Mouse (Mus musculus): ENCODE data around the gene Lum. TPM values are rescaled to one million over a fixed set of nuclear protein-coding genes. Genes with fewer than 3 reads are reported as not detected.

Lum gene
- polyA plus RNA-seq (2012; rRNA removed), result 11.3 and 18.2 TPM in 2 replicates
- polyA plus RNA-seq (2014; fragmentation: Nextera tagmentation; extraction: Ambion mirVana), result 28.5 and 31.7 TPM in 2 replicates

DNA sequence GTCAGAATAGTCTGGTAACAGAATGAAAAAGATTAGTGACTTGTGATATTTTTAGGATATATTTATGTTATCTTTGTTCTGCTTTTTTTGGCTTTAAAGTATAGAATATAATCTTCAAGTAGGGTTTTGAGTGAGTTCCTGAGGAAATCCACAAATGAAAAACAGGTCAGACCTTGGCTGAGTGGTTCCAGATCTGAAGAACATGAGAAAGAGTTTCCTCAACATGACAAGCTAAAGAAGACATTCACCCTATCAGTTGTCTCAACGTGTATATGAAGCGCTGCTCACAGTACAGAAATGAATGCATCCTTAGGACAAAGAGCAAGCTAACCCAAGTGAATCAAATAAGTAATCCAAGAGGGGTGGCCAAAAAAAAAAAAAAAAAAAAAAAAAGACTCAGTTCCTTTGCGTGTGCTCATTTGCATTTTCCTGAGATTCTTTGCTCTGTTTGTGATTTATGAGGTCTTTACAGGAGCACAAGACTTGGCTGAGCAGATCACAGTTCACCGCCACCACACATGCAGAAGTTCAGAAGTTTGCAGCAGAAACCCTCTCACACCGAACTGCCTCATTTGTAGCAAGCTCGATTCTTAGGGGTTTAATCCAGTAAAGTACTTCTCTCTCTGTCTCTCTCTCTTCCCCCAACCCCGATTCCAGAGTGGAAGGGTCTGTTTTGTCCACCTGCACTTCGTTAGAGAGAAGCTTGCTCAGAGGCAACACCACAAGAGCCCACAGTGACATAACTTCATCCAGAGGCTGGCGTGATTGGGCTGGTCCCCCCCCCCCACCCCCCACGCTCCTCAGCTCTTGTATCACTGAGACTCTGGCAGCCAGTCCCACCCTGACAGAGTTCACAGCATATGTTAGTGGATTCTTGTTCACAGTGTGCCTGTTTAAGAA is at the start of gene Lum:
Lum (plus strand) TSS at position 172 of the 900 bp plus-strand sequence.
- Histone ChIP-seq H3K27ac (no peak within 1 kb of the TSS), H3K9me3 (ENCODE audit: control insufficient read depth, low read length) (no peaks in the 10 kb centered on the region), H3K4me2 (ENCODE audit: low read depth) (no peak within 1 kb of the TSS), H3K4me1 (replicated peaks; ENCODE audit: control insufficient read depth in 2 of 2, insufficient read depth in 2 of 2, low read length in 1 of 2) (no peaks in the 10 kb centered on the region), H3K9ac (replicated peaks) (no peak within 1 kb of the TSS), H3K27me3 (ENCODE audit: control insufficient read depth, insufficient read depth, low read length) (no peaks in the 10 kb centered on the region), H3K36me3 (replicated peaks; ENCODE audit: control insufficient read depth, insufficient read depth, low read depth) (no peaks in the 10 kb centered on the region), H3K4me3 (ENCODE audit: insufficient read depth in 1 of 2, low read depth in 2 of 2, low read length in 2 of 2) (no peak within 1 kb of the TSS)
- TF ChIP-seq EP300 (IDR thresholded peaks at IDR 0.05; ENCODE audit: low read depth) (no peak), CTCF (IDR thresholded peaks at IDR 0.05; ENCODE audit: low read depth) (no peak)
- ATAC-seq (ENCODE audit: insufficient read depth) (no peak), DNase-seq (ENCODE audit: low read depth in 3 of 3, low spot score in 3 of 3) (no peak)
- WGBS (ENCODE audit: insufficient replicate concordance), result 51% methylated on average over 10 of the region's 10 CpGs

DNA sequence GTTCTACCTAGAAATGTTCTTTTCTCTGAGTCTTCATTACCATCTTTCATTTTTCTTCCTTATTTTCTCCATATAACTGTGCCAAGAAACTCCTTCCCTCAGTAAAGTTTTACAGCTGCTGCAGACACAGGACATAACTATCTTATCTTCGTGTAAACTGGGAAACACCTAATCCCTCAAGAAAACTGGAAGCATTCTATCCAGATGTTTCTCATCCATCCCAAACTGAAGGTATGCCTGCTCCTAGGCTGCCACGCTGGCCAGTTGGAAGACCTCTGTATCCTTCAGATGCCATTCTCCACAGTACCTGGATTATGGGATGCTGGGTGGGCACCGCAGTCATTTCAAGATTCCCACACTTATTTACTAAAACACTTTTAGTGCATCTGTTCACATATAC is 41.6 kb upstream of the Lum start:
- Histone ChIP-seq H3K4me3 (ENCODE audit: insufficient read depth in 1 of 2, low read depth in 2 of 2, low read length in 2 of 2) (no peak overlapping the region), H3K36me3 (replicated peaks; ENCODE audit: control insufficient read depth, insufficient read depth, low read depth) (no peaks in the 10 kb centered on the region), H3K4me1 (replicated peaks; ENCODE audit: control insufficient read depth in 2 of 2, insufficient read depth in 2 of 2, low read length in 1 of 2) (no peaks in the 10 kb centered on the region), H3K27ac (no peak overlapping the region), H3K9ac (replicated peaks) (no peak overlapping the region), H3K4me2 (ENCODE audit: low read depth) (no peak overlapping the region), H3K27me3 (ENCODE audit: control insufficient read depth, insufficient read depth, low read length) (no peaks in the 10 kb centered on the region), H3K9me3 (ENCODE audit: control insufficient read depth, low read length) (no peaks in the 10 kb centered on the region)
- DNase-seq (ENCODE audit: low read depth in 3 of 3, low spot score in 3 of 3) (no peak), ATAC-seq (ENCODE audit: insufficient read depth) (no peak)
- WGBS (ENCODE audit: insufficient replicate concordance), result 64% methylated on average over 3 of the region's 3 CpGs
- TF ChIP-seq EP300 (IDR thresholded peaks at IDR 0.05; ENCODE audit: low read depth) (no peak), CTCF (IDR thresholded peaks at IDR 0.05; ENCODE audit: low read depth) (no peak)

DNA sequence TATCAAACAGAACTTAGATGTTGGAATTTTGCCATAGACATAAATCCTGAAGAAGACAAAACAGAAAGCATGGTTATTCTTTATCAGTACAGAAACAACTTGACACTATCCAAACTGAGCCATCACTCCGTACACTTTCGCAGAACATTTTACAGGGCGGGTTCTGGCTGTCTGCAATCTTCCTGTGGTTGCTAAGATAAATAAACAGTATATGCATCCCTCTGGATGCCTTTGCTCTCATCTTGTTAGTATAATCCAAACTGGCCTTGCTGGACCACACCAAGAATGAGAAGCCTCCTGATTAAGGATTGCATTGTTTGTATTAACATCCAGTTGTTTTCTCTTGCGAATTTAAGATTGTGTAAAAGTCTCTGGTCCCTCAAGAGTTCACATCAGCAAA is 29.2 kb upstream of the Lum start:
- Histone ChIP-seq H3K27me3 (ENCODE audit: control insufficient read depth, insufficient read depth, low read length) (no peaks in the 10 kb centered on the region), H3K4me3 (ENCODE audit: insufficient read depth in 1 of 2, low read depth in 2 of 2, low read length in 2 of 2) (no peak overlapping the region), H3K9ac (replicated peaks) (no peak overlapping the region), H3K4me1 (replicated peaks; ENCODE audit: control insufficient read depth in 2 of 2, insufficient read depth in 2 of 2, low read length in 1 of 2) (no peaks in the 10 kb centered on the region), H3K36me3 (replicated peaks; ENCODE audit: control insufficient read depth, insufficient read depth, low read depth) (no peaks in the 10 kb centered on the region), H3K4me2 (ENCODE audit: low read depth) (no peak overlapping the region), H3K9me3 (ENCODE audit: control insufficient read depth, low read length) (no peaks in the 10 kb centered on the region), H3K27ac (no peak overlapping the region)
- ATAC-seq (ENCODE audit: insufficient read depth) (no peak), DNase-seq (ENCODE audit: low read depth in 3 of 3, low spot score in 3 of 3) (no peak)
- TF ChIP-seq EP300 (IDR thresholded peaks at IDR 0.05; ENCODE audit: low read depth) (no peak), CTCF (IDR thresholded peaks at IDR 0.05; ENCODE audit: low read depth) (no peak)
- WGBS (ENCODE audit: insufficient replicate concordance), result 55% methylated on average over 4 of the region's 4 CpGs

DNA sequence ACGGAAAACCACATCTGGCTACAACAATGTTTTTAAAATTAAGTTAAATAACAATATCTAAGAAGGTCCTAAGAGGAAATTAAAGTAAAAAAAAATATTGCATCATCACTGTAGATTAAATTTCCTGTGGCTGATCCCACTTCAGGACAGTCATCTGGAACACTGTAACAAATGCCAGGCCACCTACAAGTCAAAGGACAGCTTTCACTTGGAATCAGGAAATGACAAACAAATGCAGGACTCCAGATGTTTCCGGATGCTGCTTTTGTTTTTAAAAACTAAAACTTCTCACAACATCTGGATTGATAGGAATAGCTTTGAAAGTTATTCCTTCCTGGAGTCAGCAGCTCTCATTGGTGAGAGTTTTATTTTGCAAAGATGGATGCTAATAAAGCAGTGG is 28.0 kb upstream of the Lum start:
- H3K27ac ChIP-seq, result no peak overlapping the region
- H3K9ac ChIP-seq (replicated peaks), result no peak overlapping the region
- no peaks in the 10 kb centered on the region for H3K4me1 ChIP-seq (replicated peaks; ENCODE audit: control insufficient read depth in 2 of 2, insufficient read depth in 2 of 2, low read length in 1 of 2)
- DNase-seq (ENCODE audit: low read depth in 3 of 3, low spot score in 3 of 3) (no peak), ATAC-seq (ENCODE audit: insufficient read depth) (no peak)
- 49% methylated on average over 2 of the region's 2 CpGs for WGBS (ENCODE audit: insufficient replicate concordance)
- no peaks in the 10 kb centered on the region for H3K27me3 ChIP-seq (ENCODE audit: control insufficient read depth, insufficient read depth, low read length)
- no peak for TF ChIP-seq CTCF (IDR thresholded peaks at IDR 0.05; ENCODE audit: low read depth)
- no peak for TF ChIP-seq EP300 (IDR thresholded peaks at IDR 0.05; ENCODE audit: low read depth)
- no peak overlapping the region for H3K4me3 ChIP-seq (ENCODE audit: insufficient read depth in 1 of 2, low read depth in 2 of 2, low read length in 2 of 2)
- H3K9me3 ChIP-seq (ENCODE audit: control insufficient read depth, low read length), result no peaks in the 10 kb centered on the region
- H3K4me2 ChIP-seq (ENCODE audit: low read depth), result no peak overlapping the region
- no peaks in the 10 kb centered on the region for H3K36me3 ChIP-seq (replicated peaks; ENCODE audit: control insufficient read depth, insufficient read depth, low read depth)

DNA sequence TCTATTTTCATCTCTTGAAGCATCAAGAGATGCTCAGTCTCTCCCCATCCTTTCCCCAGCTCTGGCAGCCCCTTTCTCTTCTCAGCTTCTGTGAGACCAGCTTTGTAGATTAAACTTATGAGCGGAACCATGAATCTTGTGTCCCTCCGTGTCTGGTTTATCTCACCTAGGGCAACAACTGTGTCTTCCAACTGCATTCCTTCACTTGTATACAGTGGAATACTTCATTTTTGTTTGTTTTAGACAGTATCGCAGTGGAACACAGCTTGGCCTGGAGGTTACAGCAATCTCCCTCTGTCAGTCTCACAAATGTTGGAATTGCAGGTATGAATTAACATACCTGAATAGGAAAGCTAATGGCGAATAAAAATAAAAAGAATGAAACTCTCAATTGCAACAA is 26.7 kb upstream of the Lum start:
- H3K36me3 ChIP-seq (replicated peaks; ENCODE audit: control insufficient read depth, insufficient read depth, low read depth), result no peaks in the 10 kb centered on the region
- H3K9ac ChIP-seq (replicated peaks), result no peak overlapping the region
- H3K4me1 ChIP-seq (replicated peaks; ENCODE audit: control insufficient read depth in 2 of 2, insufficient read depth in 2 of 2, low read length in 1 of 2), result no peaks in the 10 kb centered on the region
- H3K9me3 ChIP-seq (ENCODE audit: control insufficient read depth, low read length), result no peaks in the 10 kb centered on the region
- H3K4me2 ChIP-seq (ENCODE audit: low read depth), result no peak overlapping the region
- no peak overlapping the region for H3K4me3 ChIP-seq (ENCODE audit: insufficient read depth in 1 of 2, low read depth in 2 of 2, low read length in 2 of 2)
- TF ChIP-seq EP300 (IDR thresholded peaks at IDR 0.05; ENCODE audit: low read depth) (no peak), CTCF (IDR thresholded peaks at IDR 0.05; ENCODE audit: low read depth) (no peak)
- WGBS (ENCODE audit: insufficient replicate concordance), result 68% methylated on average over 4 of the region's 4 CpGs
- ATAC-seq (ENCODE audit: insufficient read depth), result no peak
- H3K27me3 ChIP-seq (ENCODE audit: control insufficient read depth, insufficient read depth, low read length), result no peaks in the 10 kb centered on the region
- DNase-seq (ENCODE audit: low read depth in 3 of 3, low spot score in 3 of 3), result no peak
- H3K27ac ChIP-seq, result no peak overlapping the region

Data from liver, embryonic 14.5 days (tissue).